Mouse (Mus musculus): ENCODE data around the gene Fam19a4.

Gene Fam19a4

DNA sequence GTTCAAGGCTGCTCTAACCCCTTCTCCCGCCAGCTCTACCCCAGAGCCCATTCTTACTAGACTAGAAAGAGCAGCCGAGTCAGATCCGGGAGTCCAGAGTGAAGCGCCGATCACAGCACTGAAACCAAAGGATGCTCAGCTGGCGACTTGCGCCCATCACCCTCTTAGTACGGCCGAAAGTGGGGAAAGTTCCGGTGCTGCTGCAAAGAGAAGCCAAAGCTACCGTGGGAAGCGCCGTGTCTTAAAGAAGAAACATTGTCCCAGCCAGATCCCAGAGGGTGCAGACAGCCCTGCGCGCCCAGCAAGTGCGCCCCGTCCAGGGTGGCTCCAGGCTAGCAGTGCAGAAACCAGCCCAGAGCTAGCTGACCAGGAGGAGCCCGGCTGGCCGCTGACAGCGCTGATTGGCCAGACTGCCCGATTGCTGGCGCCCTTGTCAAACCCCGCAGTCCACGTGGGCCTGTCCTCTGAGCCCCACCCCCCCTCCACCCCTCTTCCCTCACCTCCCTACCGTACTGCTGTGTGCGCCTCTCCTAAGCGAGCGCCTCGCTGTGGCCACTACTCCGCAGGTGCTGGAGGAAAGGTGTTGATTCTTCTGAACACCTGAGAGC is at the start of gene Fam19a4:
Gene Fam19a4 (minus strand): TSS at position 340 of the 608 bp plus-strand sequence.
- peak; percentile 7 for DNase-seq

- DNase-seq = peak; percentile 41
These were observed 46.6 kb upstream of the Fam19a4 start for GRCm38 (mm10) chr6:97106777-97107176.

DNA sequence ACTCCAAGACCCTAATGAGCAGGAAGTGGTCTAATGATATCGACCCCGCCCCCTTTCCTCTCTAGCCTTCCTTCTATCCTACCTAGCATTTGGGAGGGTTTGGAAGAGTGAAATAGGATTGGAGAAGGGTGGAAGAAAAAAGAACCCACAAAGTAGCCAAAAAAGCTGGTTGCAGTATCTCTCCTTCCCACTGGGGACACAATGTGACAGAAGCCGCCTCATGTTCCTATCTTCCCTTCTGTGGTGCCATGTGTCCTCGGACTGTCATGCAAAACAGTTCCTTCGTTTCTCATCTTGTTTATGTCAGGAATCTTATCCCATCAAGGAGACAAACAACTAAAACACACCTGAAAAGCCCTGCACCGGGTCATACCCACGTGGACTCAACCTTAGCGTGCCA is 45.9 kb upstream of the Fam19a4 start:
- no peak for DNase-seq

- peak; percentile 16 for DNase-seq
These were observed 44.1 kb upstream of the Fam19a4 start for GRCm38 (mm10) chr6:97104264-97104852.

- no peak for DNase-seq
These were observed 41.9 kb upstream of the Fam19a4 start for GRCm38 (mm10) chr6:97101958-97102702.

DNA sequence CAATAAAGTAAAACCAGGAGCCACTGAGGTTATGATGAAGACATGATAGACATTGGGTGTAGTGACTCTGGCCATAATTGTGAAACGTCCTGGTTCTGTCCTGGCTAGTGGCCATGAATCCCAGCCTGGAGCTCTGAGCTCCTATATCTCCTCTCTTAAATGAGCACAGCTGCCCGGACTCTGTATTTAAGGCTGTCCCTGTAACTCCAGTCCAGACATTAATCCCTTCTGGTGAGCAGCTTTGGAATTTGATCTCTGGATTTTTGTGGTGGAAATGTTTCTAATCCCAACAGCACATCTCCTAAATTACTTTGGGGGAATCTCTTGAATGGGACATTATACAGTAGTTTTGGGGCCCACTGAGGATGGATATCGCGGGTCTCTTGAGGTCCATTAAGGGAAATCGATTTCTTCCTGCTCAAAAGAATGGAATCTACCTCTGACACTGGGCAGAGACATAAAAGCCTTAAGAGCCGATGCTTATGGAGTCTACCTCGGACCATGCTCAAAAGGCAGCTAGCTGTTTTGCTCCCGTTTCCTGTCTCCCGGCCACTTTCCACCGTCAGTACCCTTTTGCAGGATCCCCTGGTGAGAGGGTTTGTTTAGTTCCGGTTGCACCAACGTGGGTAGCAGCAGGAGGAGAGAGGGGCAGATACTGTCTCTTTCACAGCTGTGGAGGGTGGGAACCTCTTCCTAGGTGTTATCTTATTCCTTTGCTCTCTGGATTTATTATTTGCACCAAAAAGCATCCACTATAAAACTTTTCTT is 41.2 kb upstream of the Fam19a4 start:
- DNase-seq = no peak

GRCm38 (mm10) chr6:97082336-97082735 is 22.1 kb upstream of the Fam19a4 start:
- DNase-seq = no peak

GRCm38 (mm10) chr6:97080016-97080415 is 19.8 kb upstream of the Fam19a4 start:
- DNase-seq = no peak

DNA sequence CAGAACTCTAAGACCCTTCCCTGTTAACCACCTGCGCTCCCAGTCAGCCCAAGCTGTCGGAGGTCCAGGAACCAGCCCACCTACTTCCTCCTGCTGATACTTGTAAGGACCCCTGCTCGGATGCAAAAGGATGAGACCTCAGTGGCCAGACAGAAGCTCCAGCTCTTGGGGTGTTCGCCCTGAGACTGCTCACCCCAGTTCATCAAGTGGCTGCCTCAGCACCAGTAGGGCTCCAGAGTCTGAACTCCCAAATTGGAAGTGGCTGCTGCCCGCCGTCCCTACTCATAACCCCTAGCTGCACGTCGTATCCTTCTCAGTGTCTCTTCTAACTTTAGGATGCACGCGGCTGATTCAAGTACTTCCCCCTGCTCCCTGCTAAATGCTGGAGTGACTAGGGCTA is 614 bp downstream of the Fam19a4 start:
- no peak for DNase-seq

- no peak for DNase-seq
These were observed 7.9 kb downstream of the Fam19a4 start for GRCm38 (mm10) chr6:97052196-97052770.

DNA sequence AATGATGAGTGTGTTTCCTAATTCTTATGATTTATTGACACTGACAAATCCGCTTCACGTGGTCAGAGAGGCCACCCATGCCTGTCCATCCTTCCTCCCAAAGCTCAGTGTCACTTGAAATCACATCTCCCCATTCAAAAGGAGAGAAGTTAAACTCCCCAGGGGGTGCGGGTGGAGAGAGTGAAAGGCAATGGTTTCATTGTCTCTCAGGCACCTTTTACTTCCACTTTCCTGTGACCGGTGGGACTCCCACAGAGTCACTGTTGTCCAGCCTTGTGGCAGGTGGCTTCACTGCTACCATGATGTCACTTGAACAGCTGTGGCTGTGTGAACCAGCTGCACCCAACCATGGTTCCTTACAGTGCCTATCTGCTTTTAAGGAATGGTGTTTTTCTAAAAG is 11.8 kb downstream of the Fam19a4 start:
- no peak for DNase-seq

DNA sequence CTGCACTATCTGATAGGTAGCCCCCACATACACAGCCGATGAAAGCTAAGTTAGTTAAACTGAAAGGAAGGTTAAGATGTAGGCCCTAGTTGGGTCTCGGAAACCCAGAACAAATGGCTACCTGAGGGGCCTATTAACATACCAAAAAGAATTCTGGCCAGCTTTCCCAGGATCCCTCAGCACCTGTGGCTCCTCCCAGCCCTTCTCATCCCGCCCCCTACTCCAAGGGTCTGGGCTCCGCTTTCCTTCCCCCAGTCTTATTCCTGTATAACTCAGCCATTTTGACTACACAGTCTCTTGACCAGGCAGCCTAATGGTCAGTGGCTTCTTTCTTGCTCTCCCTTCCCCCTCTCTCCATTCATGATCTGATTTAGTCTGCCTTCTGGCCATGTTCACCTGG is 13.7 kb downstream of the Fam19a4 start:
- DNase-seq = no peak

DNA sequence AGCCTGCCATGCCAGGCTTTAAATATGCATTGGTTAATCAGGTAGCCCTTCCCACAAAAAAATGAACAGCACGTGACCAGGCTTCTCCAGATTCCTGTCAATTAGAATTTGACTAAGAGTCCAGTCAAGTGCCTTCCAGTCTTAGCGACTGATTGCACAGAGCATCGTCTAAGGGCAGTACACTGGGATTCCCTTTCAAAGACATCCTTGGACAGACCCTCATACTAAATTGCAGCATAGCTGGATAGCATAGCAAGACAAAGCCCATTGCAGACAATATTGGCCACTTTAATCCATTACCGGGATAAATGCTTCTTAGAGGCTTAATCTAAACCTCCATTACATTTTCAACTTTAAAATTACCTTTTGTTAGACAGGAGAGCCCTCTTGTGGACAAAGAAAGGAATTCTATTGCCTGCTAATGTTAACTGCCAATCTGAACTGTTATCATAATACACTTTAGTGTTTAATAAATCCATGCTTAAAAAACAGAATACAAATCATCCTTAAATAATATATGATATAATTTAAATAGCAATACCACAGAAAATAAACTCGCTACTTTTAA is 33.0 kb downstream of the Fam19a4 start:
- DNase-seq = no peak

DNA sequence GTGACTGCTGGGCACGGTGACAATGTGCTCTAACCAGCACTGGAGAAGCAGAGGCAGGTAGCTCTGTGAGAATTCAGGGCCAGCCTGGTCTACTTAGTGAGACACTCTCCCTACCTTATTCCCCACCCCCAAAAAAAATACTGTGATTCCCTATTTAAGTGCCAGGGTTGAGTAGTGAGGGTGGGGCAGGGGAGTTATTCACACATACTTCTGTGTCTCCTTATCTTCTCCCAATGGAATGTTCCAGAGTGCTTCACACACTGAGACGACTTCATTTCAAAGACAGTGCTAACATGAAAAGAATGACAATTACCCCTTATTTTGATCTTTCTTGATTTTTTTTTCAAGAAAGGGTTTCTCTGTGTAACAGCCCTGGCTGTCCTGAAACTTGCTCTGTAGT is 40.9 kb downstream of the Fam19a4 start:
- DNase-seq = no peak

GRCm38 (mm10) chr6:97016711-97017110 is 43.5 kb downstream of the Fam19a4 start:
- no peak for DNase-seq

DNA sequence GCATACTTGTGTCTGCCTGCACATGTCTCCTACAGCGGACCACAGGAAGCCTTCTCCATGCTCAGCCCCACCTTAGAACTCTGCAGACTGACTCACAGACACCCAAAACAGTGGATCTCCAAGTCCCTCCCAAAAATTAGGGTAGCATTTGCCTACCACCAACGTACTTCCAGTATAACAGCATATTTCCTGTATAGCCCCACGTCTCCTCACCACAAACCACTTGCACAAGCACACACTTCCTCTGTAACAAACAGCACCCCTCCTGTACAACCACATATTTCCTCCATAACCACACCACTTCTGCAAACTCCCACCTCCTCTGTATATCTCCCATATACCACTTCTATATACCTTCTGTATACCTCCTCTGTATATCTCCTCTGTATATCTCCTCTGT is 44.2 kb downstream of the Fam19a4 start:
- DNase-seq = no peak

- DNase-seq = peak; percentile 43
These were observed 53.6 kb downstream of the Fam19a4 start for GRCm38 (mm10) chr6:97006513-97007094.

- DNase-seq = peak; percentile 44
These were observed 55.2 kb downstream of the Fam19a4 start for GRCm38 (mm10) chr6:97005038-97005437.

DNA sequence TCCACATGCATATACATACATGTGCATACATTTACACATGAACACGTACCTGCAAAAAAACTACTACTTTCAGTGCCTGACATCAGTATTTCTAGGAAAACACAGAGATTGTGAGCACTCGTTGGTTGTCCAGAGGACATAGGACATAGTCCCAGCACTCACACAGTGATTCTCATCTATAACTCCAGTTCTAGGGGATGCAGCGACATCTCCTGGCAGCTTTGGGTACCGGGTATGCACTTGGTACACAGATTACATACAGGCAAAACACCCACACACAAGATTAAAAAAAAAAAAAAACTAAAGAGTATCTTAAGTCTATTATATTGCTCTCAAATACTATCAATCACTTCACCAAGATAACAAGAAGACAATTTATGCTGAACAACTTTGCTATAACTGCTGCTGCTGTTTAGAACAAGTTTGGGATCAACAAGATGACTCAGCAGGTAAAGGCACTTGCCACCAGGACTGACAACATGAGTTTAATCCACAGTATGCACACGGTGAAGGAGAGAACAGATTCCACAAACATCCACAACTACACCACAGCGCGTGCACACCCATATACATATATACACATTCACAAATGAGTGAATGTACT is 64.6 kb downstream of the Fam19a4 start:
- DNase-seq = no peak

- no peak for DNase-seq
These were observed 68.5 kb downstream of the Fam19a4 start for GRCm38 (mm10) chr6:96991741-96992140.

DNA sequence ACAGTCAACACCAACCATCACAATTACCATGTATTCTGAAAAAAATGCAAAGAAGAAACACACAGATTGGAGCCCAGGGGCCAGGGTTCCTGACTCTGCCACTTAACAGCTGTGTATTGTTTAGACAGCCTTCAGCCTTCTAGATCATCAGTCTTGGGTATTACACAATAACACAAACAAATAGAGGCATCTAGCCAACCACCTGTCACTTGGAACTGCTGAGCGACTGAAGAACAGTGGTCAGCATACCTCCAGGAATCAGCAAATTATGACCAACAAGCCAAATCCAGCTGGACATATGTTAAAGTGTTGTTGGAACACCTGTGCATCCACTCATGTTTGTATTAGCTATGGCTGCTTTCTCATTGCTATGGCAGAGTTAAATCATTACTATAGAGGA is 82.7 kb downstream of the Fam19a4 start:
- no peak for DNase-seq

GRCm38 (mm10) chr6:96944796-96945195 is 115.4 kb downstream of the Fam19a4 start:
- no peak for DNase-seq
